Mouse (Mus musculus) kidney, adult 2 months (tissue): ENCODE measurements at regions not wholly inside any gene's neighbourhood (a gene's known extent, or its start where the extent isn't known, plus 50 kb on each side); places are given as distances from the start of the nearest gene placed in this dataset.

ENCODE experiments used
- CTCF ChIP-seq: fragments of 200-500 bp; conservative IDR thresholded peaks from 2 replicates; pipeline ENCODE4 v1.5.1; 2011; ENCODE audit warnings: low read depth, mild to moderate bottlenecking, control low read depth, low read length, moderate library complexity, mixed read lengths; ENCODE audit not compliant: insufficient read depth, insufficient read length
- POLR2A ChIP-seq: fragments of 200-500 bp; IDR thresholded peaks from one replicate; pipeline ENCODE4 v1.6.1; 2011; ENCODE audit warnings: low read depth, low read length, control low read depth

DNA sequence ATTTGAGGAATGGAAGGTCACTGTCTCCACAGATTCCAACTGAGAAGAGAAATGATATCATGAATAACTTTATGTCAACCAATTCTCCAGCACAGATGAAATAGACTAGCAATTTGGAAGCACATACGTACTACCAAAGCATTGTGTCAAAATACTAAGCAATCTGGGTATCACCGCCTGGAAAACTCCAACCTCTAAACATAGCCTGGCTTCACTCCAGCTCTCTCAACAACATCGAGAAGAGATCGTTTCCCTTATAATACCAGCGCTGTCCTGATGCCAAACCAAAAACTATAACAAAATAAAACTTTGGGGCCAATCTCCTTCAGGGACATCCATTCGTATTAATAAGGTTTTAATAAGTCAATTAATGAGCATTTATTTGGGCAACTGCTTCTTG, 205.8 kb downstream of the Npr3 start:
- no peak for TF ChIP-seq CTCF
- TF ChIP-seq POLR2A, result no peak
